Mouse (Mus musculus) lung, adult 2 months (tissue): ENCODE results near the gene Adh7.

ENCODE experiments used
- CTCF ChIP-seq: fragments of 200-500 bp; IDR thresholded peaks from 2 replicates; pipeline ENCODE4 v1.5.1; 2011; ENCODE audit warnings: mild to moderate bottlenecking, low read length, control low read depth; ENCODE audit not compliant: insufficient read depth
- POLR2A ChIP-seq: fragments of 200-500 bp; IDR thresholded peaks from 2 replicates; pipeline ENCODE4 v1.6.1; 2011; ENCODE audit warnings: low read depth, mild to moderate bottlenecking, control low read depth, low read length, borderline replicate concordance; ENCODE audit errors: extremely low read depth

- TF ChIP-seq CTCF (no peak), POLR2A (no peak)
Measured at GRCm38 (mm10) chr3:138208821-138209220, 8.7 kb upstream of the Adh7 start.
